Mouse (Mus musculus) forebrain, embryonic 16.5 days (tissue): ENCODE data around the gene Ucn3. TPM values are rescaled to one million over a fixed set of nuclear protein-coding genes. Genes with fewer than 3 reads are reported as not detected.
"Not testable (repeated sequence)": the region's sequence is repeated elsewhere in the genome, so short reads cannot be mapped to it uniquely, and the experiment has no call there.

Experiments
- ATAC-seq: fragments of 200-750 bp; cut with Nextera tagmentation; 2 replicates; pipeline ENCODE4 v1.8.0; 2017; ENCODE audit warnings: mild to moderate bottlenecking, moderate library complexity
- H3K27ac ChIP-seq: fragments of 300-500 bp; sonication (generic); 2 replicates; pipeline ENCODE4 v1.5.1; 2014; ENCODE audit warnings: low read length, control low read depth
- H3K27me3 ChIP-seq: fragments of 300-500 bp; sonication (generic); replicated peaks from 2 replicates; pipeline ENCODE4 v1.6.1; 2014; ENCODE audit warnings: low read length; ENCODE audit not compliant: control insufficient read depth, insufficient read depth
- H3K36me3 ChIP-seq: fragments of 300-500 bp; sonication (generic); 2 replicates; pipeline ENCODE4 v1.6.1; 2014; ENCODE audit not compliant: control insufficient read depth, insufficient read depth
- H3K4me1 ChIP-seq: fragments of 300-500 bp; sonication (generic); replicated peaks from 2 replicates; pipeline ENCODE4 v1.6.1; 2014; ENCODE audit warnings: low read length; ENCODE audit not compliant: control insufficient read depth, insufficient read depth
- H3K4me2 ChIP-seq: fragments of 300-500 bp; sonication (generic); 2 replicates; pipeline ENCODE4 v1.6.1; 2014; ENCODE audit warnings: mild to moderate bottlenecking, low read length, control low read depth
- H3K4me3 ChIP-seq: fragments of 300-500 bp; sonication (generic); replicated peaks from 2 replicates; pipeline ENCODE4 v1.5.1; 2014; ENCODE audit warnings: mild to moderate bottlenecking, low read length, control low read depth
- H3K9ac ChIP-seq: fragments of 300-500 bp; sonication (generic); replicated peaks from 2 replicates; pipeline ENCODE4 v1.6.1; 2014; ENCODE audit warnings: low read depth, low read length, control low read depth
- H3K9me3 ChIP-seq: fragments of 300-500 bp; sonication (generic); 2 replicates; pipeline ENCODE4 v1.6.1; 2016; ENCODE audit warnings: low read length; ENCODE audit not compliant: control insufficient read depth
- WGBS: fragments of 180-500 bp; shearing (Covaris S2); extraction: QIAGEN DNeasy Blood & Tissue Kit; methylation state at CpG from one replicate; pipeline ENCODE4 v1.1.7; 2014; 5-methylcytosine and 5-hydroxymethylcytosine counted together
- polyA plus RNA-seq: library from polyadenylated mRNA; unstranded; fragments of >200 nt; fragmentation: Nextera tagmentation; extraction: Ambion mirVana; gene quantifications from 2 replicates; pipeline ENCODE4 v1.2.1, GENCODE M21; 2015

Ucn3 gene
- polyA plus RNA-seq, 1 experiment from 2014 or later: 0.56 TPM

GRCm38 (mm10) chr13:3917571-3918311 is 27.4 kb downstream of the Ucn3 start, which contains the start of the genes Net1 and Tubal3:
Gene Net1 (minus strand): TSS chr13:3918220.
Gene Tubal3 (plus strand): TSS chr13:3918274.
- Histone ChIP-seq H3K9ac (peak within 1 kb of the TSS; percentile 61), H3K27me3 (no peaks in the 10 kb centered on the region), H3K4me2 (peak within 1 kb of the TSS; percentile 80), H3K4me3 (peak within 1 kb of the TSS; percentile 62), H3K4me1 (peaks cover 6% of the 10 kb centered on the region; the same call in 1 of the 2 replicates), H3K9me3 (no peaks in the 10 kb centered on the region), H3K27ac (no peak within 1 kb of the TSS; the same call in 1 of the 2 replicates), H3K36me3 (no peaks in the 10 kb centered on the region)
- ATAC-seq: peak; percentile 100
- WGBS: under 1% methylated on average over 52 of the region's 52 CpGs

- no peaks in the 10 kb centered on the region for H3K9me3 ChIP-seq
- no peak overlapping the region for H3K4me3 ChIP-seq
- no peaks in the 10 kb centered on the region for H3K27me3 ChIP-seq
- H3K9ac ChIP-seq: no peak overlapping the region
- peaks cover 6% of the 10 kb centered on the region; the same call in 1 of the 2 replicates for H3K4me1 ChIP-seq
- no peak overlapping the region for H3K4me2 ChIP-seq
- no peak for ATAC-seq
- no peak overlapping the region for H3K27ac ChIP-seq
- 89% methylated on average over 4 of the region's 4 CpGs for WGBS
- H3K36me3 ChIP-seq: no peaks in the 10 kb centered on the region
These were observed 31.6 kb downstream of the Ucn3 start for GRCm38 (mm10) chr13:3913504-3913903.

- WGBS: 88% methylated on average over 5 of the region's 5 CpGs
- Histone ChIP-seq H3K9ac (no peak overlapping the region), H3K27me3 (no peaks in the 10 kb centered on the region), H3K36me3 (no peaks in the 10 kb centered on the region), H3K4me3 (no peak overlapping the region), H3K9me3 (no peaks in the 10 kb centered on the region), H3K27ac (no peak overlapping the region), H3K4me2 (no peak overlapping the region), H3K4me1 (no peaks in the 10 kb centered on the region)
- no peak for ATAC-seq
These were observed 34.8 kb downstream of the Ucn3 start for GRCm38 (mm10) chr13:3910356-3910755.

- Histone ChIP-seq H3K27me3 (no peaks in the 10 kb centered on the region), H3K9ac (no peak overlapping the region), H3K9me3 (no peaks in the 10 kb centered on the region), H3K4me1 (no peaks in the 10 kb centered on the region), H3K36me3 (no peaks in the 10 kb centered on the region), H3K4me3 (no peak overlapping the region), H3K27ac (no peak overlapping the region), H3K4me2 (no peak overlapping the region)
- no peak for ATAC-seq
- 91% methylated on average over 4 of the region's 4 CpGs for WGBS
These were observed 36.9 kb downstream of the Ucn3 start for GRCm38 (mm10) chr13:3908262-3908661.

GRCm38 (mm10) chr13:3907151-3907696 is 37.9 kb downstream of the Ucn3 start:
- H3K4me1 ChIP-seq: no peaks in the 10 kb centered on the region
- no peaks in the 10 kb centered on the region for H3K27me3 ChIP-seq
- 85% methylated on average over 6 of the region's 6 CpGs for WGBS
- ATAC-seq: no peak
- H3K36me3 ChIP-seq: no peaks in the 10 kb centered on the region
- no peak overlapping the region for H3K4me3 ChIP-seq
- no peaks in the 10 kb centered on the region for H3K9me3 ChIP-seq
- no peak overlapping the region for H3K9ac ChIP-seq
- no peak overlapping the region for H3K4me2 ChIP-seq
- no peak overlapping the region for H3K27ac ChIP-seq

GRCm38 (mm10) chr13:3899301-3899700 is 45.8 kb downstream of the Ucn3 start:
- H3K9ac ChIP-seq: no peak overlapping the region
- H3K27me3 ChIP-seq: no peaks in the 10 kb centered on the region
- no peaks in the 10 kb centered on the region for H3K9me3 ChIP-seq
- no peaks in the 10 kb centered on the region for H3K36me3 ChIP-seq
- WGBS: 94% methylated on average over 9 of the region's 9 CpGs
- no peak for ATAC-seq
- H3K4me1 ChIP-seq: no peaks in the 10 kb centered on the region
- H3K4me3 ChIP-seq: no peak overlapping the region
- H3K4me2 ChIP-seq: no peak overlapping the region
- no peak overlapping the region for H3K27ac ChIP-seq

GRCm38 (mm10) chr13:3898202-3898601 is 46.9 kb downstream of the Ucn3 start:
- H3K36me3 ChIP-seq, H3K9ac ChIP-seq, H3K4me2 ChIP-seq, H3K27me3 ChIP-seq, H3K9me3 ChIP-seq, H3K27ac ChIP-seq, ATAC-seq, H3K4me3 ChIP-seq, H3K4me1 ChIP-seq: not testable (repeated sequence)
- WGBS: 98% methylated on average over 5 of the region's 5 CpGs

- Histone ChIP-seq H3K36me3 (no peaks in the 10 kb centered on the region), H3K9me3 (no peaks in the 10 kb centered on the region), H3K4me2 (no peak overlapping the region), H3K9ac (no peak overlapping the region), H3K4me3 (no peak overlapping the region), H3K27ac (no peak overlapping the region), H3K4me1 (peaks cover 3% of the 10 kb centered on the region; the same call in 1 of the 2 replicates), H3K27me3 (no peaks in the 10 kb centered on the region)
- 31% methylated on average over 5 of the region's 5 CpGs for WGBS
- no peak for ATAC-seq
These were observed 48.2 kb downstream of the Ucn3 start for GRCm38 (mm10) chr13:3896913-3897312.

GRCm38 (mm10) chr13:3896032-3896431 is 49.1 kb downstream of the Ucn3 start:
- no peak for ATAC-seq
- WGBS: 95% methylated on average over 6 of the region's 6 CpGs
- no peak overlapping the region for H3K9ac ChIP-seq

More at GRCm38 (mm10) chr13:3896032-3896431, 49.1 kb downstream of the Ucn3 start:
- Histone ChIP-seq H3K4me1 (peaks cover 3% of the 10 kb centered on the region; the same call in 1 of the 2 replicates), H3K27ac (no peak overlapping the region), H3K27me3 (no peaks in the 10 kb centered on the region), H3K4me2 (no peak overlapping the region), H3K9me3 (no peaks in the 10 kb centered on the region), H3K4me3 (no peak overlapping the region), H3K36me3 (no peaks in the 10 kb centered on the region)
